ENCODE assay signal across 10 mouse cellular contexts in the genomic region with DNA sequence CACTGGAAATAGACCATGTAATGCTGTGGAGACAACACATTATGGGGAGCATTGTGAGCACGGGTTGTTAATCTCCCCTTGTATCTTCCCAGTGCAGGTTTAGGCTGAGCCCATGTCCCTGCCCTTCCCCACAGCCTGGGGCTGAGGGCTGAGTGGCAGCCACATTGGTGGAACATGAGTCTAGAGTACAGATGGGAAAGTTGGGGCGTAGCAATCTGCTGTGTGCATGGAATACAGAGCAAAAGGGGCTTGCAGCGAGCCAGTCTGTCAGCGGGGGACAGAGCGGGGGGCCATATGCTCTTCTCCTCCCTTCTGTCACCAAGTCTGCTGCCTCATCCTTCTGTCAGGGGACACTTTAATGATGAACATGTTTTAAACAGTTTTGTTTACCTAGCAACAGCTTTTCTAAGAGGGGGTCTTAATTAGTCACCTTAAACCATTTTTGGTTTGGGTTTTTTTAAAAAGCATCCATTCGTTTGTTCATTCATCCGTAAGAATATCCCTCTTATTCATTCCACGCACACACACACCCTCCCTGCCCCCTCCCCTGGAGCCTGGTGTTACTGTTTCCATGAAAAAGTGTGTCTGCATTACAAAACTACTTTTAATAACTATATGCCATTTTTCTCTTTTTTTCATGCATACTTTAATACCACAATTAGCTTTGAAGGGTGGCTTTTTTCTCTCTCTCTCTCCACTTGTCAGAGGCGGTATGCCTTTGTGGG.
A peak's percentile ranks its signal among the peaks of the same experiment; 100 is the strongest.
DNase-seq lines count a peak whose midpoint lies in the region; ATAC-seq and TF ChIP-seq lines count a peak whose summit lies in the region.
"Had no signal": no experiment of that assay in that cellular context is flagged by ENCODE, and none has a peak within 500 bp of the region (broad histone marks: within the 10 kb centered on the region; RNA-seq: fewer than 3 reads in every experiment).

No protein-coding gene starts in this region.

- H3K27me3 ChIP-seq in forebrain, embryonic 13.5 days = peaks cover 3% of the 10 kb centered on the region; the same call in 1 of the 2 replicates
- no peaks in the 10 kb centered on the region for H3K27me3 ChIP-seq in kidney, adult 2 months (replicated peaks; ENCODE audit: control insufficient read depth, insufficient read depth, low read length)
- H3K27me3 ChIP-seq in stomach, postnatal 0 days (ENCODE audit: control insufficient read depth, insufficient read depth, low read length) = no peaks in the 10 kb centered on the region
- H3K27me3 ChIP-seq: lung, embryonic 15.5 days had no signal

- no peak overlapping the region for H3K4me3 ChIP-seq in forebrain, embryonic 13.5 days
- H3K4me3 ChIP-seq in kidney, adult 2 months (ENCODE audit: insufficient read depth, low read depth, low read length) = no peak overlapping the region
- no peak overlapping the region for H3K4me3 ChIP-seq in stomach, postnatal 0 days (ENCODE audit: low read depth, low read length)
- H3K4me3 ChIP-seq: lung, embryonic 15.5 days had no signal

- TF ChIP-seq EP300 in stomach, postnatal 0 days (optimal IDR thresholded peaks at IDR 0.05) = no peak

- ATAC-seq in forebrain, embryonic 13.5 days = peak; percentile 99
- no peak for ATAC-seq in stomach, postnatal 0 days (ENCODE audit: low FRiP score, low TSS enrichment)

- WGBS in forebrain, embryonic 13.5 days = 18% methylated on average over 9 of the region's 9 CpGs
- WGBS in kidney, adult 2 months = 65% methylated on average over 9 of the region's 9 CpGs
- 72% methylated on average over 9 of the region's 9 CpGs for WGBS in stomach, postnatal 0 days

- TF ChIP-seq POLR2A in kidney, adult 2 months (IDR thresholded peaks at IDR 0.05; ENCODE audit: low read depth, low read length) = no peak

- H3K4me1 ChIP-seq in forebrain, embryonic 13.5 days = peaks cover 19% of the 10 kb centered on the region
- H3K4me1 ChIP-seq in kidney, adult 2 months (ENCODE audit: control insufficient read depth, insufficient read depth, low read length) = no peaks in the 10 kb centered on the region
- no peaks in the 10 kb centered on the region for H3K4me1 ChIP-seq in stomach, postnatal 0 days (replicated peaks; ENCODE audit: control insufficient read depth, insufficient read depth)
- H3K4me1 ChIP-seq: lung, embryonic 15.5 days had no signal

- no peak for TF ChIP-seq CTCF in kidney, adult 2 months (conservative IDR thresholded peaks at IDR 0.05; ENCODE audit: insufficient read depth, insufficient read length, low read depth, low read length)
- TF ChIP-seq CTCF in stomach, postnatal 0 days (IDR thresholded peaks at IDR 0.05; ENCODE audit: low read depth) = no peak

- H3K9me3 ChIP-seq in forebrain, embryonic 13.5 days (replicated peaks) = no peaks in the 10 kb centered on the region
- H3K9me3 ChIP-seq in stomach, postnatal 0 days (ENCODE audit: control insufficient read depth, low read length) = no peaks in the 10 kb centered on the region
- H3K9me3 ChIP-seq: lung, embryonic 15.5 days had no signal

- H3K36me3 ChIP-seq in forebrain, embryonic 13.5 days (ENCODE audit: poor library complexity, severe bottlenecking) = no peaks in the 10 kb centered on the region
- H3K36me3 ChIP-seq in kidney, adult 2 months (ENCODE audit: control insufficient read depth, insufficient read depth, low read length) = no peaks in the 10 kb centered on the region
- H3K36me3 ChIP-seq in stomach, postnatal 0 days (ENCODE audit: control insufficient read depth, insufficient read depth, low read length) = no peaks in the 10 kb centered on the region
- H3K36me3 ChIP-seq: lung, embryonic 15.5 days had no signal

- peak overlapping the region; percentile 19; the same call in 1 of the 2 replicates for H3K27ac ChIP-seq in forebrain, embryonic 13.5 days
- H3K27ac ChIP-seq in kidney, adult 2 months (ENCODE audit: insufficient read depth, low read depth, low read length) = no peak overlapping the region
- H3K27ac ChIP-seq in stomach, postnatal 0 days (replicated peaks) = no peak overlapping the region
- H3K27ac ChIP-seq: lung, embryonic 15.5 days had no signal

- DNase-seq in left cerebral cortex, postnatal 4 days = peak; percentile 80
- DNase-seq in left cerebral cortex, adult 11 months (ENCODE audit: low spot score) = no peak
- DNase-seq in layer of hippocampus, adult 9-10 months (ENCODE audit: low spot score) = peak; percentile 50
- DNase-seq in retina, embryonic 14.5 days (ENCODE audit: low spot score) = peak; percentile 21
- DNase-seq in kidney, adult 2 months = no peak
- DNase-seq in spleen, postnatal 4 days (ENCODE audit: low spot score in 2 of 2) = no peak
- no peak for DNase-seq in stomach, postnatal 0 days (ENCODE audit: low spot score)
- DNase-seq: heart, postnatal 4 days had no signal

- H3K4me2 ChIP-seq in forebrain, embryonic 13.5 days = peak overlapping the region; percentile 20; the same call in 1 of the 2 replicates
- no peak overlapping the region for H3K4me2 ChIP-seq in stomach, postnatal 0 days (replicated peaks; ENCODE audit: low read depth)
- H3K4me2 ChIP-seq: lung, embryonic 15.5 days had no signal

- H3K9ac ChIP-seq in forebrain, embryonic 13.5 days = no peak overlapping the region
- H3K9ac ChIP-seq in stomach, postnatal 0 days (ENCODE audit: low read length) = no peak overlapping the region
- H3K9ac ChIP-seq: lung, embryonic 15.5 days had no signal

- intact Hi-C loops in left cerebral cortex, postnatal 4 days (cut with DNase I) = no loop called here

Comparison
In these comparisons a context has a peak if more than half of its experiments do, and no peak if none do; other contexts are left out.
1. DNase-seq: peak in left cerebral cortex, postnatal 4 days (single experiment), layer of hippocampus, adult 9-10 months (single experiment) and retina, embryonic 14.5 days (single experiment); none in left cerebral cortex, adult 11 months (single experiment), kidney, adult 2 months (single experiment), spleen, postnatal 4 days (0 of 2) and stomach, postnatal 0 days (single experiment).